Mouse (Mus musculus): Measurements from ENCODE around the gene Osbpl6.

Gene Osbpl6

DNA sequence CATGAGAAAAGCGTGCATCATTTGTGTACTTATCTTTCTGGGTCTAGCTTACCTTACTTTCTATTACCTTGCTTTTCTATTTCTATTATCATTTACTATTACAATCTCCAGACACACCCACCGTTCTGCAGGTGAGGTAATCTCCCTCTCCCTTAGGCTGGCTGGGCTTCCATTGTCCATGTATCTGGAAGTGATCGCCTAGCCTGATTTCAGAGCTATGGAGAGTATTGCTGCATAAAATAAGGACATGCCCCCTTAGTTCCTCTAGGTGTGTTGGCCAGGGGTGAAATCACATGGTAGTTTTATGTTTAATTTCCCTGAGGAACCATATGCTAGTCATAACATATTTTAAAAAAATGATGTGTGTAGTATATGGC lies 11.8 kb downstream of the Osbpl6 start:
- in situ Hi-C loops (cut with MseI, MboI), result no loop called here

DNA sequence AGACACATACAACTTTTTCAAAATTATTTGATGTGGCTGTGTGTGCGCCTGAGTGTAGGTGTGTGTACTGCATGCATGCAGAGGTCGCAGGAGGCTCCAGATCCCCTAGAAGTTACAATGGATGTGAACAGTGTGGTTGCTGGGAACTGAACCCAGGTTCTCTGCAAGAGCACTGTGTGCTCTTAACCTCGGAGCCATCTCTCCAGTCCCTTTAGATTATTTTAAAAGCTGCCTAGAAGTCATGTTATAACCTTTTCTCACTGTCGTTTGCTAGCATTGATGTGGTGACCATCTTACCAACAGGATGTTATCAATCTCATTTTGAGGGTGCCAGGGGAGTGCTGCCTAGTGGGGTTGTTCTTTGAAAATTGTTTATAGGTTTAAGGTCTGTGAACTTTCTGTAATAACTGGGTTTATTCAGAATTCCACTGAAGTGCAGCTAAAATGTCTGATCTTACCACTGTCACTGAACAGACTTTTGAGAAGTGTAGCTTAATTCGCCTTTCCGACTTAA lies 15.2 kb downstream of the Osbpl6 start:
- in situ Hi-C loops (cut with MseI, MboI), result no loop called here

DNA sequence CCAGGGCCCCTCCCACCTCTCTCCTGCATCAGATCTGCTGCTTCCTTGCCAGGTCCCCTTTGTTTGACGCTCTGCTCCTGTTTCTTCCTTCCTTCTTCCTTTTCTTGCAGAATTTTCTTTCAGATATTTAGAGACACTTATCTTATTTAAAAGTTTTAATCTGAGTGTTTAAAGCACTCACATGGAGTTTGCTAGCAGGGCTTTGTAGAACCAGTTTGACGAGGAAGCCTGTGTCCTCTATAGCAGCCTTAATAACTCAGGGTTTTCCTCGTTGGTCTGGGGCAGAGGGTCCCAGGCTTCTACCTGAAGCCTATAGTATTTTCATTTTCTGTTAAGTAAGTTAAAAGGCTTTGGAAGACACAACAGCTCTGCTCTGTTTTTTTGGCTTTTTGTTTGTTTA lies 20.5 kb downstream of the Osbpl6 start:
- in situ Hi-C loops (cut with MseI, MboI), result no loop called here

DNA sequence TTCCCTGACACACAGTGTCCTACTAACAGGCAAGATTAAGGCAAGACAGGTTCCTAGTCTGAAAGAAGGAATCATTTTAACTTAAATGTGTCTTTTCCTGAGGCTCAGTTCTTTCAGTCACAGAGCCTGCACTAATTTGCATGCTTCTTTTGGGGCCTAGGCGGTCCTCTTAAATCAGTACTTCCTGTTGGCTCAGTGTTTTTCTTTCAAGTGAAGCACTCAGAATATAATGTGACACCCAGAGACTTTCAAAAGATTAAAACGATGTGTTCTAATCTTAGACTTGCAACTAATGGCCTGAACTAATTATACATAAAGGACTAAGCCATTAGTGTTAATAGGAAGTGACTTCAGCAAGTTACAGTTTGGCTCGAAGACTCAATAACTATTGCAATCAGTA lies 23.0 kb downstream of the Osbpl6 start:
- in situ Hi-C loops (cut with MseI, MboI), result no loop called here

DNA sequence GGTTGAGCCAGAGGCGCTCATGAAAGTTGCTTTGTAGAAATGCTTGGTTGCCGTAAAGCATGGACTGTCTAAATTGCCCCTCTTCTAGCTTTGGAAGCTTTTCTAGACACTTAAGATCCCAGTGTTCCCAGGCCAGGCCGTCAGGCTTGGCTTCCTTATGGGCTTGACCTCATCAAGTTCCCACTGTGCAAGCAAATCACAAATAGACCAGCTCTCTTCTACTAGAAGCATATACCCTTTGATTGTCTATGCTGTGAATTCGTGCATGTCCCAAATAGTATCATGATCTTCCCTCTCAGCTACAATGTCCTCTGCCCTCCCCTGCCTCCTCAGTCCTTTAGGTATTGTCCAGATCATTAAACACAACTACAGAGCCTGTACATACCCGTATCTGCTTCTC lies 23.5 kb downstream of the Osbpl6 start:
- in situ Hi-C loops (cut with MseI, MboI), result no loop called here

DNA sequence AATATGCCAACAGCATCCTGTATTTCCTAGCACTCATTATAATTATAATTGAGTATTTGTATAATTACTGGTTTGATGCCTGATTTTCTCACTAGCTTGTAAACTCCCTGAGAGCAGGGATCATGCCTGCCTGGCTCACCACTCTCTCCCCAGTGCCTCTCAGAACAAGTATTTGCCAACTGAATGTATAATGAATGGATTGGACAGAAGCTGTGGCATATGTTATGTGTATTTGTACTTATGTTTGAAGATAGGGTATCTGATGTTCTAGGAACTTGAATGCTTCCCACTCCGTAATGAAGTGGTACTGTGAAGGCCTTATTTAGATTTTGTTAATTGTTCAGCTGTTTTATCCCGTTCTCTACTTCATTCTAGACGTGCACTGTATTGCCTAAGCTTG lies 24.2 kb downstream of the Osbpl6 start:
- in situ Hi-C loops (cut with MseI, MboI), result no loop called here

DNA sequence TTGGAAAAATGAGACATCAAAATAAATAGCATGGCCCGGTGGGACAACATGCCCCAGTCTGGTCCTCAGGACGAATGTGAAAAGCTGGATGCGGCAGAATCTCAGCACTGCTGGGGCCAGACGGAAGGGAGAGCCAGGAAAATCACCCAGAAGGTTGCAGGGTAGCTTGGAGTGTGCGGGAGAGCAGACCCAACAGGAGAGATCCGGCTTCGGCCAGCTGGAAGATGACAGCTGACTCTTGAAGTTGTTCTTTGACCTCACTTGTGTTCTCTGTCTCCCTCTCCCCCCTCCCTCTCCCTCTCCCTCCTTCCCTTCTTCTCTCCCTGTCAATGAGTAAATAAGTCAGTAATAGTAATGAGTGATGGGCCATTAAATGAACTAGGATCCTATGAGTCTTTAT lies 27.9 kb downstream of the Osbpl6 start:
- in situ Hi-C loops (cut with MseI, MboI), result no loop called here

DNA sequence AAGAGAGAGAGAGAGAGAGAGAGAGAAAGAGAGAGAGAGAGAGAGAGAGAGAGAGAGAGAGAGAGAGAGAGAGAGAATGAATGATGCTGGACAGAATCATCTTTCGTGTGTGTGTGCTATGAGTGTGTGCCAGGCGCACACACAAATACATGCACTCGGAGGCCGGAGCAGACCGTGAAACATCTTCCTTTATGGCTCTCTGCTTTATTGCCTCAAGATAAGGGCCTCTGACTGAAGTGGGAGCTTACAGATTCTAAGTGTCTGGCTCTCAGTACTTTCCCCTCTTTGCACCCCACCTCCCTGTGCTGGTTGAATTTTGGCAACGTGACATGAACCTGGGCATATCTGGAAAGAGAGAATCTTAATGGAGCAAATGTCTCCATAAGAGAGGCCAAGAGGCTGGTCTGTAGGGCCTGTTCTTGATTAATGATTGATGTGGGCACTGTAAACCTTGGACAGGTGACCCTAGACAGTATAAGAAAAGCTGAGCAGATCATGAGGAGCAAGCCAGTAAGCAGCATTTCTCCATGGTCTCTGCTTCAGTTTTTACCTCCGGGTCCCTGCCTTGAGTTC lies 29.4 kb downstream of the Osbpl6 start:
- in situ Hi-C loops (cut with MseI, MboI), result no loop called here

DNA sequence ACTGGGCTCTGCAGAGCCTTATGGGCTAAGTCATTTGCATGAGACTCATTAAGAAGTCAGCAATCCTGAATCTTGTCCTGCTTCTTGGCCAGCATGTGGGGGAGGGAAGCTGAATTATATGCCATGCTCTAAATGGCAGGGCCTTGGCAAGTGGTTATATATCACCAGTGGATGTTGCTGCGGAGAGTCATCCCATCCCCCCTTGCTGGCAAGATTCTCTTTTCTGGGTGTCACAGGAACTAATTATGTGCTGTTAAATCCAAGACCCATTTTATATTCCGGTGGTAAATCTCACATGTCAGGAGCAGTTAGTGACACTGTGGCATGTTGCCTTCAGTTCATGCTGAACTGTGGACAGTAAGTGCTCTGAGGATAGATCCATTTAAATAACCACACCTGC lies 31.1 kb downstream of the Osbpl6 start:
- in situ Hi-C loops (cut with MseI, MboI), result no loop called here

DNA sequence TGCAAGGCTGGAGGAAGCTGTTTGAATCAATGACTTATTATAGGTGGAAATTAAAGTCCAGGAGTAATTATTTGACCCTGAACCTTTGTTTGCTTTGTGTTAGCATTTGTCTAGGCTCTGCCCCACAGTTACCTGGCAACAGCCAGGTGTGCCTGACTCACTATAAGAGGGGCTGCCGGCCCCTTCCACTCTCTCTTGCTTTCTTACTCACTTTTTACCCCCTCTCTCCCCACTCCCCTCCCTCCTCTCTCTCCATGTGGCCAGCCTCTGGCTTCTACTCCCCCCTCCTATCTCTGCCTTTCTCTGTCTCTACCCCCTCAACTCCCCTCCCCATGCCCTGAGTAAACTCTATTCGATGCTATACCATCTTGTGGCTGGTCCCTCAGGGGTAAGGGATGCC lies 33.2 kb downstream of the Osbpl6 start:
- in situ Hi-C loops (cut with MseI, MboI), result no loop called here

DNA sequence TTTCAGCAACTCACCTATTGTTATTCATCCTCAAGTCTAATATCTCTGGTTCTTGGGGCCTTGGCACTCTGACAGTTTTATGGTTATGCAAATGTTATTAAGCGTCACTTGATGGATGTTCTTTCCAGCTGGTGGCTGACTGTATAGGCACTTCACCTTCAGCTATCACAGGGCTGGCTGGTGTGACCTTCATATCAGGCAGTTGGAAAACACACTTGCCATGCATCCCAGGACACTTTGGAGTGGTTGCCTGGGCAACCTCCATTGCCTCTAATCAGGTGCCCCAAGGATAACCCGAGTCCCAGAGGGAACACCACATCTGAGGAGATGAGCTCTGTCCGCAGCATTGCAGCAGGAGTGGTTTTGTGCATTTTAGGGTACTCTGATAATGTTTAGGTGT lies 35.8 kb downstream of the Osbpl6 start:
- in situ Hi-C loops (cut with MseI, MboI), result no loop called here

DNA sequence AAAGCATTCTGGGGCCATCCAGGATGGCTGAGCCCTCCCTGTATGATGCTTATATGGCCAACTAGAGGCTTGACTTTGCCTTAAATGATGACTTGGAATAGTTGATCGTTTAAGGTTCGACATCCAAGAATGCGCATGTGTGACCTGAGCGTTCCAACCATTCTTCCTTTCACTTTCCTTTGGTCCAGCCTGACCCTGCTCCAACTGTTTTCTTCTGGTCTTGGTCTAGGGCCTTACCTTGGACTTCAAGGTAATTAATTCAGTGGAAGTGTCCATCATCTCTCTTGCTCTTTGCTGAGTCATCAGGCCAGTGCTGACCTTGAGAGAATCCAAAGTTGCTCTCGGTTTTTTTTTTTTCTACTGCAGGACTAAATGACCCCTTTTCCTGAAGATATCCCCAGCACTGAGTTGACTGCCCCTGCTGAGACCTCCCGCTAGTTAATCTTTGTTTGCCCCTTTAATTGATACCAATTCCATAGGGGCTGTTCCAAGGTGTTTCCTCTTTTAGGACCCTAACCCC lies 43.6 kb downstream of the Osbpl6 start:
- in situ Hi-C loops (cut with MseI, MboI), result no loop called here

DNA sequence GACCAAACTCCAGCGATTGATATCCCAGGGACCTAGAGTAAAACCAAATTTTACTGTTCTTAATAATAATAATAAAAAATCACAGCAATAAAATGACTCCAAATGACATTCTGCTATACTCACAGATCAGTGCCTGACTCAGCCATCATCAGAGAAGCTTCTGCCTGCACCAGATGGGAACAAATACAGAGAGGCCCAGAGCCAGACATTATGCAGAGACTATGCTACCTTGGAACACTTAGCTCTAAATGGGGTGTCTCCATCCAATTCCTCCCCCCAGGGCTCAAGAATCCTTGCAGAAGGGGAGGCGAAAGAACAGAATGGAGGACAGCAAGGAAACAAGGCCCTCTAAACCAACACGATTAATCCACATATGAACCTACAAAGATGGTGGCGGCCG lies 60.4 kb downstream of the Osbpl6 start:
- in situ Hi-C loops (cut with MseI, MboI), result no loop called here

DNA sequence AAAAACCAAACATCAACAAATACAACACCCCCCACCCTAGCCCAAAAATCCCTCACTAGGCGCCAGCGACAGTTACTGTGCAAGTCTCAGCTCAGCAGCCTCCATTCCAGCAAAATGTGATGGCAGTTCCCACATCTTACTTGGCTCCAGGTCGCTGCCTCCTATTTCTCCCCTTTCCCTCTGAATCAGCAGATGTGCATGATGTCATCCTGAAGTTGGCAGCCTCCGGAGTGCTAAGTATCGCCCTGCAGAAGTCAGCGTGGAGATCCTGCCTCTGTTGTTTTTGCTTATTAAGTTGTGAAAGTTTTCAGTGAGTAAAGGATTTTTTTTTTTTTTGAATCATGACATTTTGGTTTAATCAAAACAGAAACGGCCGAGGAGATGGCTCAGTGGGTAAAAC lies 61.9 kb downstream of the Osbpl6 start:
- in situ Hi-C loops (cut with MseI, MboI), result no loop called here

DNA sequence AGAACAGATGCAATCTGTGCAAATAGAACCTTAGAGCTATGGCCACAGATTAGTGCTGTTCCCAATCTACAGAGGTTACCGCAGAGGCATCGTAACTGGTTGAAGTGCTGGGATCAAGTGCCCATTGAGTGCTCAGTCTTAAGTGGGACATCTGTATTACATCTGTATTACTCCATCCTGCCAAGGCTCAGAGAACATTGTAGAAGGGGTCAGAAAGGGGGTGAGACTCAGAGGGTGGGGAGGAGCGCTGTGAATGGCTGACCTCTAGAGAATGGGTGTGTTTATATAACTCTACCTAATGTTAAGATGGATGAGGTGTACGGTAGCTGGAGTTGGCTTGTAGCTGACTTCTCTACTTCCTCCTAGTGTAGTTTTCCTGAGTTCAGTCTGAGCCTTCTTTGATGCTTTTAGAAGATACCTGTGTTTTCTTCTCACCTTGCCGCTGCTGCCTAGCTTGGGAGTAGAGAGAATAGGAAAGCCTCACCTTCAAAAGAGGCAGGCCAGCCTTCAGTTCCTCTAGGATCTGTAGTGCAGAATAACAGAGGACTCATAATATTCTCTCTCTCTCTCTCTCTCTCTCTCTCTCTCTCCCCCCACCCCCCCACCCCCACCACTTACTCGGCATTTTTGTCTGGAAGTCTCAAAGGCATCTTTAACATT lies 62.9 kb downstream of the Osbpl6 start:
- in situ Hi-C loops (cut with MseI, MboI), result no loop called here

DNA sequence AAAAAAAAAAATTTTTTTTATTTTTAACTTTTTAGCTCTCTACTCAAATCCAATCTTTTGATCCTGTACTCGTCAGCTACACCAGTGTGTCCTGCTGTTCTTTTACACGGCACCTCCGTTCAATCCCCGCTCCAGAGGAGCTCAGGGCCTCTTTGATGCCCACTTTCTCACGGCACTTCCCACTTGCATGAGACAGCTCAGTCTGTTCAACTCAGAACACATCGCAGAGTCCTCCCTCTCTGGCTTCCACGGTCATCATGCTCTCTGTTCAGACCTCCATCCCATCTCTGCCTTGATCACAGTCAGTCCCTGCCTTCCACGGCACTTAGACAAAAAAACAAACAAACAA lies 63.4 kb downstream of the Osbpl6 start:
- in situ Hi-C loops (cut with MseI, MboI), result no loop called here

DNA sequence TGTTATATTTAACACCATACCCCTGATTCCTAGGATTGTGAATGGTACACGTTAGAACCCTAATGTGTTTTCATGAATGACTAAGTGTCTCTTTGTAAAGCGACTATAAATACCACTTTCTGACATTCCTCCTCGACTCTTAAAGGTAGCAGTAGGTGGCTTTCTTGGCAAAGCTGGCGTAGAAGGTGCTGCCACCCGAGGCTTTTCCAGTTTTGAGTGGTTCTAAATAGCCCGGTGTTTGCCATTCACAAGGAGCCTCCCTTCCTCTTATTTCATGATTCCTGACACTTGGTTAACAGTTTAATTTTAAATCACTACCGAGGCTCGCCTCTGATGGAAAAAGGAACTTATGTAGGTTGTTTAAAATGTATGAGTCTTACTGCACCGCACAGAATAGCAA lies 64.1 kb downstream of the Osbpl6 start:
- in situ Hi-C loops (cut with MseI, MboI), result no loop called here

DNA sequence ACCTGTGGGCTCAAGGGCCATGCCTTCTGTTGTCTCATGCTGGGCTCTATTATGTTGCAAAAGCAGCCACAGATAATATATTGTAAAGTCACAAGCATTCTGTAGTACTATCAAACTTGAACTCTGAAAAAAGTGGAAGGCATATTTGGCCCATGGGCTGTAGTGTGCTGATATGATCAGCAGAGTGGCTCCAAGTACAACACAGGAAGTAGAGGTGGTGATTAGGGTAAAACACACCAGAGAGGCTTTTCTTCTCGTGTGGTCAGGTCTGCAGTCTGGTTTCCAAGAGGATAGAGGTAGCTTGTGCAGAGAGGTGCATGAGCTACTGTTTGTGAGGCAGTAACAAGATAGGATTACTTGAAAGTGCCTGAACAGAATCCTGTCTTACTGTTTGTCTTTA lies 69.5 kb downstream of the Osbpl6 start:
- in situ Hi-C loops (cut with MseI, MboI), result no loop called here

DNA sequence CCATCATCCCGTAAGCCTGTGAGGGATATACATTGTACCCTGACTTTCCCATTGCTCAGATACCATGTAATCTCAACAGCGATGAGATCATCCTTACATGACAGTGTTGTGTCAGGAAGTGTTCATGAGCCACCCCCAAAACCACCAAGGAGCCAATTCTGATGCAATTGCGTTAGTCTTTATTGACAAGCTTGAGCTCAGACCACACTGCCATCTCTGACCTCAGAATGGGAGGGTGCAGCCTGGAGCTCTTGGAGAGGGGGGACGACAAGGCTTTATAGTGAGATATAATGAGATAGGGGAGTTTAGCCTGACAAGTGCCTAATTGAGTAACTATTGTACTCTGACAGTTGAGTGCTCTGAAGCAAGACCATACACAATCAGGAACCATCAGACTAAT lies 82.5 kb downstream of the Osbpl6 start:
- in situ Hi-C loops (cut with MseI, MboI), result no loop called here

DNA sequence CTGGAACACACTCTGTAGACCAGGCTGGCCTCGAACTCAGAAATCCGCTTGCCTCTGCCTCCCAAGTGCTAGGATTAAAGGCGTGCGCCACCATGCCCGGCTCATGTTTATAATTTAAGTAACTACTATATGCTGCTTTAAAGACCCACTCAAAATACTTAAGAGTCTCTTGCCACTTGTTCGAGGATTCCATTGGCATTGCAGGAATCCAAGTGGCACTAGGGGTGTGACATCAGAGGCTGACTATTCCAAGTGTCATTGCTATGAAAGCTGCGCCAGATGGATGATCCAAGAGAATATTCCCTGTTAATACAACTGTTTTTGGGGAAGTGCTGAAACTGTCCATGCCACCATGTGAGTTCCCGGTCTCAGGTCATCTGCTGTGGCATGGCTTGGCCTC lies 83.9 kb downstream of the Osbpl6 start:
- in situ Hi-C loops (cut with MseI, MboI), result no loop called here

DNA sequence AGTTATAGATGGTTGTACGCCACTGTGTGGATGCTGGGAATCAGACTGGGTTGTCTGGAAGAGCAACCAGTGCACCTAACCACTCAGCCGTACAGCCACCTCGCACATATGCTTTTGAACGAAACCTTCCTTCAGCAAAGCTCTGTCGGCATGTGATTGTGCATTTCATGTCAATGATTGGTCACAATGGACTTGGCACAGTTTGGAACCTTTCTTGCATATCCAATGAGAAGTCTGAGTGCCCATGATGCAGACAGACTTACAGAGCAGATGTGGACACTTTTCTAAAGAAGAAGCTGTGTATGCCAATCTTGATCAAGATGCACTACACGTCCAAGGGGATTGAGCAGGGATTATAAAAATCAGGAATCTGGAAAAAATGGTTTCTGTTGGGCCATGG lies 85.1 kb downstream of the Osbpl6 start:
- in situ Hi-C loops (cut with MseI, MboI), result no loop called here

DNA sequence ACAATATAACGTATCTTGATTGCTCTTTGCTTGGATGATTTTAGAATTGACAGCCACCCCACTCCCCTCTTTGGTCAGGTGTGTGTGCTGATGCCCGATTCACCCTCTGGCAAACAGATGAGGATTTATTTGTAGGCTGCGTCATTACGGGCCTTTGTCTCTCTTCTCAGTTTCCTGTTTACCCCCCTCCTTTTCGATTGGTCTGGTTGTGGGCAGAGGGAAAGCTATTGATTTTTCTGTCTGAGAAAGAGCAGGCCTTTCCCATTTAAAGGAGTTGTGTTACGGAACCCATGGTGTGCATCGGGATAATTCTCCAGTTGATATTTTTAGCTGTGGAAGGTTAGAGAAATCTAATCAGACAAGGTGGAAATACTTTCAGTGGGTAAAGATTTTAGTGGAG lies 85.9 kb downstream of the Osbpl6 start:
- in situ Hi-C loops (cut with MseI, MboI), result no loop called here

DNA sequence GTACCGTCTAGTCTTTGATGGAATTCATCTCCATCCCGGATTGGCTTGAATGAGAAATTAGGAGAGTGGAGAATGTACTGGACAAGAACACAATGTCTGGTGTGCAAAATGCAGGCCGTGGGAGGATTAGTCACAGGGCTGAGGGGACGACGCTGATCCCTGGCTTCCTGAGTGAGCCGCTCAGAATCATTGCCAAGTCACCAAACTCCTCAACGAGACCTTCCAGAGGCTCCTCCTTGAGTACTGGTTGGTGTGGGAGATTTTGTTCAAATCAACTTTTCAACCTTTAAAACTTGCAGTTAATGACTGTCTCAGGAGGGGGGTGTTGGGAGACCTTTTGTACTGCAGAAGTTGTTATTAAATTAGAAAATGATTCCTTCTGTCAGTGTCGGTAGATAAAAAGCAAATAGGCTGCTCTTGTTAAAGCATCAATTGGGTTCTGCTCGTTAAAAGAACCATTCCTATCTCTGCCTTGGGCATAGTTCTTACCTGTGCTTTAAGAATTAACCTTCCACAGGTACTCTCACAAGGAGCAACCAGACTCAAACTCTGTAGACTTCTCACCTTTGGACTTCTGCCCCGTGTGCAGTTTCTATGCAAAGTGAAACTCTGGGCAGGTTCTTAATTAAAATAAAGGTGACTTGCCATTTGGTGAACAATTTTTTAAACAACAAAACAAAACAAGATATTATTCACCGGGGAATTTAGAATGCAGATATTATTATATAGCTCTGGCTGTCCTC lies 89.9 kb downstream of the Osbpl6 start:
- in situ Hi-C loops (cut with MseI, MboI), result no loop called here
